Mouse (Mus musculus): Measurements from ENCODE around the gene Psmb5.

GRCm38 (mm10) chr14:54640946-54641304, 23.1 kb upstream of the Psmb5 start, which contains the start of gene Gm17606:
- TF ChIP-seq CTCF (IDR thresholded peaks at IDR 0.05) (no peak), EP300 (IDR thresholded peaks at IDR 0.05) (no peak)

Data from lung, postnatal 0 days (tissue).